Mouse (Mus musculus) monocyte, adult 2 months (primary cell): ENCODE results near the gene Rnf145.

ENCODE experiments used
- DNase-seq, 2 experiments: peaks; one replicate each; pipeline ENCODE4 v3.0.0; 2022; ENCODE audit warnings: low spot score in 2 of 2, low read depth in 1 of 2

Rnf145 gene

DNA sequence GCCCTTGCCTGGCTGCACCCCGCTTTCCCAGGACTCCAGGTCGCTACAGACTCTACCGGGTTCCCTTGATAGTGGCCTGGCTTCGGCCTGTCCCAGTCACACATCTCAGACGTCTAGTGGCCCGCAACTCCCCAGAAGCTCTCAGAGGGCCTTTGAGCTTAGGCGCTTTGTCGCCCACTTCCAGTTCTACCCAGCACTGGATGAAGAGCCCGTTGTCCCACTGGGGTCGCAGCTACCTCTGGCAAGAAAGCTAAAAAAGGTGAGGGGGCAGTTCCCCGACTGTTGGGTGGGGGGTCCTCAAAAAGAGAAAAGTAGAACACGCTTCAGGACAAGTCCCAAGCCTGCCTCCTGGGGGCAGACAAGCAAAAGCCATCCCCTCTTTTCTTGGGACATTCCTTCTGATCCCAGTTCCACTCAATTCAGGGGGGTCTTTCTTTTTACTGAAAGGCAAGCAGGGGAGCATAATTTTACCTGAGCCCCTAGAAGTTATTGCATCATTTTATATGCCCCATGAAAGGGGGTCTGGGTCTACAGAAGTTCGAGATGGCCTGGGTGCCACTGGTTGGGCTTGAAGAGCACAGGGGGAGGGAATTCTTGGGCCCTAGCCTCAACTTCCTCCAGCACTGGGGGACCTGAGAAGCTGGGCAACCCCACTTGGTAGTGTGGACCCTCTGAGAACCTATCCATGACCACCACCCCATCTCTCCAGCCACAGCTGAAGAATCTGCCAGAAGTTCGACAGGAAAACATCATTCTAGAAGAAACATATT, 94.8 kb downstream of the Rnf145 start:
- no peak for DNase-seq
